8 mouse cellular contexts compared by ENCODE assay signal in genomic region chr13:54749061-54749863, GRCm38 (mm10). TPM values are rescaled to one million over a fixed set of nuclear protein-coding genes. Genes with fewer than 3 reads are reported as not detected.
A peak's percentile ranks its signal among the peaks of the same experiment; 100 is the strongest.
DNase-seq lines count a peak whose midpoint lies in the region; ATAC-seq and TF ChIP-seq lines count a peak whose summit lies in the region.

No protein-coding gene starts in this region.

- H3K4me3 ChIP-seq in lung, postnatal 0 days (ENCODE audit: low read depth, low read length): peak overlapping the region; percentile 45
- no peak overlapping the region for H3K4me3 ChIP-seq in lung, adult 2 months (replicated peaks; ENCODE audit: extremely low read depth, low read depth, low read length)
- peak overlapping the region; percentile 5; the same call in 1 of the 2 replicates for H3K4me3 ChIP-seq in embryonic fibroblast, embryonic 13.5 days (ENCODE audit: insufficient read depth, low read length)
- H3K4me3 ChIP-seq in intestine, embryonic 16.5 days (ENCODE audit: low read length): peak overlapping the region; percentile 58
- peak overlapping the region; percentile 54 for H3K4me3 ChIP-seq in small intestine, adult 2 months (ENCODE audit: low read depth, low read length)

- no peak for TF ChIP-seq CTCF in lung, postnatal 0 days (IDR thresholded peaks at IDR 0.05)
- no peak for TF ChIP-seq CTCF in lung, adult 2 months (IDR thresholded peaks at IDR 0.05; ENCODE audit: insufficient read depth, low read length)
- no peak for TF ChIP-seq CTCF in embryonic fibroblast, embryonic 13.5 days (IDR thresholded peaks at IDR 0.05; ENCODE audit: borderline replicate concordance, insufficient read depth, low read length)
- TF ChIP-seq CTCF in small intestine, adult 2 months (IDR thresholded peaks at IDR 0.05; ENCODE audit: extremely low read depth, insufficient read length, insufficient replicate concordance, low read depth, low read length): no peak

- no peak for TF ChIP-seq POLR2A in lung, adult 2 months (IDR thresholded peaks at IDR 0.05; ENCODE audit: borderline replicate concordance, extremely low read depth, low read depth, low read length)
- TF ChIP-seq POLR2A in embryonic fibroblast, embryonic 13.5 days (IDR thresholded peaks at IDR 0.05; ENCODE audit: low read depth, low read length): no peak
- no peak for TF ChIP-seq POLR2A in small intestine, adult 2 months (IDR thresholded peaks at IDR 0.05; ENCODE audit: low read depth, low read length)

- no peak overlapping the region for H3K9ac ChIP-seq in lung, postnatal 0 days (replicated peaks; ENCODE audit: low read depth)
- peak overlapping the region; percentile 26; the same call in 1 of the 2 replicates for H3K9ac ChIP-seq in intestine, embryonic 16.5 days (ENCODE audit: low read depth, low read length)

- H3K36me3 ChIP-seq in lung, postnatal 0 days (ENCODE audit: insufficient read depth, low read length): no peaks in the 10 kb centered on the region
- H3K36me3 ChIP-seq in intestine, embryonic 16.5 days (ENCODE audit: control insufficient read depth, insufficient read depth, low read length): no peaks in the 10 kb centered on the region
- no peaks in the 10 kb centered on the region for H3K36me3 ChIP-seq in small intestine, adult 2 months (ENCODE audit: control insufficient read depth, insufficient read depth, low read length)

- H3K27me3 ChIP-seq in lung, postnatal 0 days (replicated peaks; ENCODE audit: insufficient read depth, low read length): peaks cover 12% of the 10 kb centered on the region
- H3K27me3 ChIP-seq in intestine, embryonic 16.5 days (replicated peaks; ENCODE audit: control insufficient read depth, insufficient read depth, low read length): peaks cover 32% of the 10 kb centered on the region
- peaks cover 23% of the 10 kb centered on the region for H3K27me3 ChIP-seq in small intestine, adult 2 months (ENCODE audit: control insufficient read depth, insufficient read depth, low read length)

- no peaks in the 10 kb centered on the region for H3K9me3 ChIP-seq in lung, postnatal 0 days (ENCODE audit: low read length)
- H3K9me3 ChIP-seq in intestine, embryonic 16.5 days (ENCODE audit: control insufficient read depth, low read length): no peaks in the 10 kb centered on the region

- no peak overlapping the region for H3K27ac ChIP-seq in lung, postnatal 0 days (ENCODE audit: low read length)
- no peak overlapping the region for H3K27ac ChIP-seq in embryonic fibroblast, embryonic 13.5 days (ENCODE audit: insufficient read depth, low read length)
- H3K27ac ChIP-seq in intestine, embryonic 16.5 days (ENCODE audit: low read length): no peak overlapping the region
- no peak overlapping the region for H3K27ac ChIP-seq in small intestine, adult 2 months (ENCODE audit: insufficient read depth, low read depth, low read length)

- peak; percentile 32 for DNase-seq in lung, postnatal 0 days (ENCODE audit: low spot score)
- DNase-seq in lung, adult 2 months: no peak
- peak; percentile 34 to 67 for DNase-seq in lung, postnatal 4 days
- DNase-seq in urinary bladder, postnatal 36 days (ENCODE audit: low spot score in 2 of 2): no peak

- TF ChIP-seq EP300 in lung, postnatal 0 days (IDR thresholded peaks at IDR 0.05): no peak

- ATAC-seq in lung, postnatal 0 days: peak; percentile 82
- peak; percentile 33; the same call in 1 of the 2 replicates for ATAC-seq in cerebellum, adult (ENCODE audit: insufficient number of reproducible peaks, low FRiP score, low TSS enrichment)
- ATAC-seq in intestine, embryonic 16.5 days: peak; percentile 82

- H3K4me2 ChIP-seq in lung, postnatal 0 days (replicated peaks; ENCODE audit: low read depth, low read length): peak overlapping the region; percentile 75
- peak overlapping the region; percentile 96 for H3K4me2 ChIP-seq in intestine, embryonic 16.5 days (ENCODE audit: low read depth, low read length)

- peaks cover 5% of the 10 kb centered on the region; the same call in 1 of the 2 replicates for H3K4me1 ChIP-seq in lung, postnatal 0 days (ENCODE audit: insufficient read depth, low read depth, low read length)
- no peaks in the 10 kb centered on the region for H3K4me1 ChIP-seq in lung, adult 2 months (ENCODE audit: control insufficient read depth, insufficient read depth, low read length)
- H3K4me1 ChIP-seq in embryonic fibroblast, embryonic 13.5 days (ENCODE audit: control insufficient read depth, insufficient read depth, low read length): no peaks in the 10 kb centered on the region
- peaks cover 6% of the 10 kb centered on the region; the same call in 1 of the 2 replicates for H3K4me1 ChIP-seq in intestine, embryonic 16.5 days (ENCODE audit: control insufficient read depth, insufficient read depth, low read length)
- peaks cover 4% of the 10 kb centered on the region; the same call in 1 of the 2 replicates for H3K4me1 ChIP-seq in small intestine, adult 2 months (ENCODE audit: control insufficient read depth, insufficient read depth, insufficient read length, low read length)

- 6% methylated on average over 14 of the region's 100 CpGs for WGBS in lung, postnatal 0 days
- 2% methylated on average over 71 of the region's 100 CpGs for WGBS in lung, adult 2 months
- 1% methylated on average over 66 of the region's 100 CpGs for WGBS in intestine, embryonic 16.5 days
- WGBS in small intestine, adult 2 months: 2% methylated on average over 87 of the region's 100 CpGs

RNA-seq across cellular contexts. Expression of gene Gprin1, which starts 0.4 kb away (rescaled TPM):
- polyA plus RNA-seq in lung, postnatal 0 days (2015; fragmentation: Nextera tagmentation; extraction: Ambion mirVana): 0.04 TPM in 1 of 2 replicates, not detected in the other
- polyA plus RNA-seq in lung, adult 2 months (2012; rRNA removed): 0.07 and 0.09 TPM in 2 replicates
- polyA plus RNA-seq in embryonic fibroblast, embryonic 13.5 days (2011; ENCODE audit: insufficient read length, low read depth, missing spikeins): 0.42 and 0.61 TPM in 2 replicates
- 0.15 and 0.16 TPM in 2 replicates for polyA plus RNA-seq in intestine, embryonic 16.5 days (2015; fragmentation: Nextera tagmentation; extraction: Ambion mirVana)
- polyA plus RNA-seq in small intestine, adult 2 months (2012; rRNA removed): 0.14 and 0.18 TPM in 2 replicates

RNA-seq across cellular contexts. Expression of gene Sncb, which starts 17.1 kb away (rescaled TPM):
- polyA plus RNA-seq in lung, postnatal 0 days (2015; fragmentation: Nextera tagmentation; extraction: Ambion mirVana): not detected in 2 replicates
- polyA plus RNA-seq in lung, adult 2 months (2012; rRNA removed): not detected in 2 replicates
- not detected in 2 replicates for polyA plus RNA-seq in embryonic fibroblast, embryonic 13.5 days (2011; ENCODE audit: insufficient read length, low read depth, missing spikeins)
- 0.39 and 0.46 TPM in 2 replicates for polyA plus RNA-seq in intestine, embryonic 16.5 days (2015; fragmentation: Nextera tagmentation; extraction: Ambion mirVana)
- polyA plus RNA-seq in small intestine, adult 2 months (2012; rRNA removed): 0.37 and 0.63 TPM in 2 replicates

RNA-seq across cellular contexts. Expression of gene Eif4e1b, which starts 34.5 kb away (rescaled TPM):
- not detected in 2 replicates for polyA plus RNA-seq in lung, postnatal 0 days (2015; fragmentation: Nextera tagmentation; extraction: Ambion mirVana)
- not detected in 2 replicates for polyA plus RNA-seq in lung, adult 2 months (2012; rRNA removed)
- polyA plus RNA-seq in embryonic fibroblast, embryonic 13.5 days (2011; ENCODE audit: insufficient read length, low read depth, missing spikeins): not detected in 2 replicates
- not detected in 2 replicates for polyA plus RNA-seq in intestine, embryonic 16.5 days (2015; fragmentation: Nextera tagmentation; extraction: Ambion mirVana)
- polyA plus RNA-seq in small intestine, adult 2 months (2012; rRNA removed): not detected in 2 replicates

RNA-seq across cellular contexts. Expression of gene Tspan17, which starts 39.9 kb away (rescaled TPM):
- 32.9 and 40.5 TPM in 2 replicates for polyA plus RNA-seq in lung, postnatal 0 days (2015; fragmentation: Nextera tagmentation; extraction: Ambion mirVana)
- 32.1 and 34.7 TPM in 2 replicates for polyA plus RNA-seq in lung, adult 2 months (2012; rRNA removed)
- 29.9 and 44.7 TPM in 2 replicates for polyA plus RNA-seq in embryonic fibroblast, embryonic 13.5 days (2011; ENCODE audit: insufficient read length, low read depth, missing spikeins)
- 13.6 and 14.1 TPM in 2 replicates for polyA plus RNA-seq in intestine, embryonic 16.5 days (2015; fragmentation: Nextera tagmentation; extraction: Ambion mirVana)
- polyA plus RNA-seq in small intestine, adult 2 months (2012; rRNA removed): 4.9 and 16.0 TPM in 2 replicates

RNA-seq across cellular contexts. Expression of gene Cdhr2, which starts 48.0 kb away (rescaled TPM):
- not detected in 2 replicates for polyA plus RNA-seq in lung, postnatal 0 days (2015; fragmentation: Nextera tagmentation; extraction: Ambion mirVana)
- 0.05 and 1.1 TPM in 2 replicates for polyA plus RNA-seq in lung, adult 2 months (2012; rRNA removed)
- not detected in 2 replicates for polyA plus RNA-seq in embryonic fibroblast, embryonic 13.5 days (2011; ENCODE audit: insufficient read length, low read depth, missing spikeins)
- polyA plus RNA-seq in intestine, embryonic 16.5 days (2015; fragmentation: Nextera tagmentation; extraction: Ambion mirVana): 64.2 and 94.9 TPM in 2 replicates
- 473 and 1,001 TPM in 2 replicates for polyA plus RNA-seq in small intestine, adult 2 months (2012; rRNA removed)

Comparison
In these comparisons a context has a peak if more than half of its experiments do, and no peak if none do; other contexts are left out.
1. DNase-seq: peak in lung, postnatal 0 days (single experiment) and lung, postnatal 4 days (2 of 2); none in lung, adult 2 months (single experiment) and urinary bladder, postnatal 36 days (0 of 2).
2. Peak in every context shown above with its lines, with median percentiles within 50 percentile points of each other: ATAC-seq.